Mouse (Mus musculus) embryonic fibroblast, embryonic 13.5 days (primary cell): ENCODE data around the gene Jmjd4.

Source experiments
- CTCF ChIP-seq: IDR thresholded peaks from 2 replicates; pipeline ENCODE4 v1.5.1; 2011; ENCODE audit warnings: mild to moderate bottlenecking, control low read depth, low read length, moderate library complexity, borderline replicate concordance; ENCODE audit not compliant: insufficient read depth
- POLR2A ChIP-seq: IDR thresholded peaks from 2 replicates; pipeline ENCODE4 v1.6.1; 2011; ENCODE audit warnings: low read depth, mild to moderate bottlenecking, control low read depth, low read length, moderate library complexity

DNA sequence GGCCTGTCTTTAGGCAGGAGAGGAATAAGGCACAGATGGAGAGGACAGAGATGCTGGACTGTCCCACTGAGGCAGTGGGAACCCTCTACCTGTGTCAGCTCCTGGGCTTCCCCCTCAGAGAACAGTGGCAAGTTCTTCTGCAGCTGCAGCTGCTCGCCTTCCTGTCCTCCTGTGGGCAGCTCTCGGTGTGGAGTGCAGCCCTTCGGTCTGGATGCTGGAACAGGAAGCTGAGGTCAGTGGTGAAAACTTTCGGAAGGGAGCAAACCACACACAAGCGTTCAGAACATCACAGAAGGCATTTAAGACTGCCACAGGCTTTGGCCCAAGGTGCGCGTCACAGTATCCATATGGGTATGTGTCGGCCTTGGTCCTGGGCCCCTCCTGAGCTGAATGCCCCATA is 28.4 kb upstream of the Jmjd4 start:
- TF ChIP-seq POLR2A (no peak), CTCF (no peak)
